Mouse (Mus musculus) naive thymus-derived CD4-positive, alpha-beta T cell, adult 2 months (primary cell): ENCODE measurements around the gene Pnmal2.

ENCODE experiments used
- DNase-seq: peaks from one replicate; pipeline ENCODE4 v3.0.0-alpha.2; 2011; ENCODE audit warnings: low read depth

The Pnmal2 gene

GRCm38 (mm10) chr7:16944061-16944807 lies at the start of gene Pnmal2:
TSS of gene Pnmal2 (plus strand) at chr7:16944682.
- DNase-seq, result peak; percentile 71

DNA sequence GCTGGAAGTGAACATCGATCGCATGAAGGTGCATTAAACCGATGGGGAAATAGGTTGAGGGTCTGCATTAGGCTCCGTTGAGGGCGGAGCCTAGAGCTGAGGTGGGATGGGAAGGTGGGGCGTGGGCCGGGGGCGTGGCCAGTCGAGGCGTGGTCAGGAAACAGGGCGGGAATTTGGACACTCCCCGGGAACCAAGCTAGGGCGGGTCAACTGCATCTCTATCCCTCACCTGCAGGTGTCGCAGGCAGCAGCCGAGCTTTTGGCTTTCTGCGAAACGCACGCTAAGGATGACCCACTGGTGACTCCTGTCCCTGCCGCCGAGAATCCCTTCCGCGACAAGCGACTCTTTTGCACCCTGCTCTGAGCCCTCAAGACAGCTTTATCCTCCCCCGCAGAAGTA lies 49.5 kb upstream of the Pnmal2 start:
- peak; percentile 76 for DNase-seq

GRCm38 (mm10) chr7:16895511-16895910 lies 49.0 kb upstream of the Pnmal2 start:
- no peak for DNase-seq

DNA sequence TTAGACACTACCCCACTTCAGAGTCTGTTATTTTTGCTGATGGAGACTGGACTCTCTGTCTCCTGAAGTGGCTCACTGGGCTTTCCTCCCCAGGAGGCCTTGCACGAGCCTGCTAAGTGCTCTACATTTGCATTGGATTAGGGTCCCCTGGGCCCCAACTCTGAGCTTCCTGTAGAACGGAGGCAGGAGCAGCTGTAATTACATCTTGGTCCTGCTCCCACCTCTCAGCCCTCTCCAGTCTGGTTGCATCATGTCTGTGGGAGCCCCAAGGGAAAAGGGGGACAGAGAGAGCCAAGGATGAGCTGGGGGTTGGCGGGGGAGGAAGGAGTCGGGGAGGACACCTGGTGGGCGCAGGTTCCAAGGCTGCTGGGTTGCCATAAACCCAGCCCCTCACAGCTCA lies 44.0 kb upstream of the Pnmal2 start:
- no peak for DNase-seq

GRCm38 (mm10) chr7:16903439-16903955 lies 41.0 kb upstream of the Pnmal2 start:
- no peak for DNase-seq

GRCm38 (mm10) chr7:16904120-16904675 lies 40.3 kb upstream of the Pnmal2 start:
- DNase-seq, result no peak

DNA sequence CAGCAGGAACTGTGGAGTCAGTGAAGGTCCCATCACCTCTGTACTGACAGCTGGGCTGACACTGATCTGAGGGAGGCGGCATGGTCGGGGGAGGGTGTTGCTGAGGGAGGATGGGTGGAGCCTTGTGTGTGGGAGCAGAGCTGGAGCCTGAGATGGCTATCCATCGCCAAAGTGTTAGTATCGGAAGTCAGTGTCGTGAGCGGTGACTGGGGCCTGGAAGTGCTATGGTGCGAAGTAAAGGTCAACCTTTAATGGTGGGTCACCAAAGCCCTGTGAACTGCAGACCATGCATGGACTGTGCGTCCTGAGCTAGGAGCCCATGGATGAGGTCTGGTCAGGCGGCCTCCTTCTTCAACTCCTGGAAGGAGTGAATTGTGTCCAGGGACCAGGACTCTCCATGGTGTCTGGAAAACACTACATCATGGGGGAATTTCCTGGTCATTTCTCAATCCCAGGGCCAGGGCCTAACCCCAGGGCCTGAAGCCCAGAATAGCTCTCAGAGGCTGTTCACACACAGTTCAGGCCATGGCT lies 38.9 kb upstream of the Pnmal2 start:
- DNase-seq, result peak; percentile 46

GRCm38 (mm10) chr7:16906281-16906680 lies 38.2 kb upstream of the Pnmal2 start, which contains the start of gene Ptgir:
TSS of gene Ptgir (plus strand) at chr7:16906490.
- DNase-seq, result peak; percentile 74

DNA sequence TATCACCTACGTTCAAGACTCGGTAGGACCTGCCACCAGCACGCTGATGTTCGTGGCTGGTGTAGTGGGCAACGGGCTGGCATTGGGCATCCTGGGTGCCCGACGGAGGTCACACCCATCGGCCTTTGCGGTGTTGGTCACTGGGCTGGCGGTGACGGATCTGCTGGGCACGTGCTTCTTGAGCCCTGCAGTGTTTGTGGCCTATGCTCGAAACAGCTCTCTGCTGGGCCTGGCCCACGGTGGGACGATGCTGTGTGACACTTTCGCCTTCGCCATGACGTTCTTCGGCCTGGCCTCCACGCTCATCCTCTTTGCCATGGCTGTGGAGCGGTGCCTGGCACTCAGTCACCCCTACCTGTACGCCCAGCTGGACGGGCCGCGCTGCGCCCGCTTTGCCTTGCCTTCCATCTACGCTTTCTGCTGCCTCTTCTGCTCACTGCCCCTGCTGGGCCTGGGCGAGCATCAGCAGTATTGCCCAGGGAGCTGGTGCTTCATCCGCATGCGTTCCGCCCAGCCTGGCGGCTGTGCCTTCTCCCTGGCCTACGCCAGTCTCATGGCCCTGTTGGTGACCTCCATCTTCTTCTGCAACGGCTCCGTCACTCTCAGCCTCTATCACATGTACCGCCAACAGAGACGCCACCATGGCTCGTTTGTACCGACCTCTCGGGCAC lies 37.5 kb upstream of the Pnmal2 start:
- DNase-seq, result no peak

DNA sequence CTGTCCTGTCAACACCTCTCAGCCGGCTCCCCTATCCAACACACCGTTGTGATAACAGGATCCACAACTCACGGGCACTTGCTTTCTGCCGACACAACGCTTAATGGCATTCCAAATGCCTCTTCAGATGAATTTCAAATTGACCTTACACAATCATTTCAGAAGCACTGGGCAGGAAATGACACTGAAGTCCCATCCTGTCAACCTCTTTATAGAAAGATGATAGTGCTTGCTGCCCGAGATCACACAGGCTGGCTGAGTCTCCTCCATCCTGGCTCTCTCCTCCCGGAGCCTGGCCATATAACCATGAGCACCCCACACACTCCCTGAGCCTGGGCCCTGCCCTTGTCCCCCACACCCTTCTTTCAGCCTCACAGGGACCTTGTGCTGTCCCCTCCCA lies 36.6 kb upstream of the Pnmal2 start:
- peak; percentile 41 for DNase-seq

GRCm38 (mm10) chr7:16908367-16908766 lies 36.1 kb upstream of the Pnmal2 start:
- DNase-seq, result peak; percentile 46

DNA sequence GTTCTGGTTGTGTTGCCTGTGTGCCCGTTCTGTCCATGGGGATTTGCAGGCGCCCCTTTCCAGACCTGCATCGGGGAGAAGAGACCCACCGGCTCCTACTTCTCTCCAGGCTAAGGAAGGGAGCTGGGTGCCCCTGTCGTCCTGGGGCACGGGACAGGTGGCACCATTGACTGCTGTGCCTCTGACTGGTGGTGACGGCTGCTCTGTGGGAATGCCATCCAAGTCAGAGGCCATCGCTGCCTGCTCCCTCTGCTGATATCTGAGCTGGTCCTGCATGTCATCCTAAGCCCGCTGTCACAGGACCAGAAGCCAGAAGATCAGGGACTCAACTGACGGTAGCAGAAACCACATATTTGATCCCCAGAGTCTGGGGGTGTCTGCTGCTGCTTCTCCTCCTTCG lies 35.6 kb upstream of the Pnmal2 start:
- no peak for DNase-seq

GRCm38 (mm10) chr7:16909909-16910308 lies 34.6 kb upstream of the Pnmal2 start:
- DNase-seq, result no peak

GRCm38 (mm10) chr7:16911904-16912303 lies 32.6 kb upstream of the Pnmal2 start:
- DNase-seq, result no peak

- DNase-seq, result no peak
Measured at GRCm38 (mm10) chr7:16912360-16912759, 32.1 kb upstream of the Pnmal2 start.

DNA sequence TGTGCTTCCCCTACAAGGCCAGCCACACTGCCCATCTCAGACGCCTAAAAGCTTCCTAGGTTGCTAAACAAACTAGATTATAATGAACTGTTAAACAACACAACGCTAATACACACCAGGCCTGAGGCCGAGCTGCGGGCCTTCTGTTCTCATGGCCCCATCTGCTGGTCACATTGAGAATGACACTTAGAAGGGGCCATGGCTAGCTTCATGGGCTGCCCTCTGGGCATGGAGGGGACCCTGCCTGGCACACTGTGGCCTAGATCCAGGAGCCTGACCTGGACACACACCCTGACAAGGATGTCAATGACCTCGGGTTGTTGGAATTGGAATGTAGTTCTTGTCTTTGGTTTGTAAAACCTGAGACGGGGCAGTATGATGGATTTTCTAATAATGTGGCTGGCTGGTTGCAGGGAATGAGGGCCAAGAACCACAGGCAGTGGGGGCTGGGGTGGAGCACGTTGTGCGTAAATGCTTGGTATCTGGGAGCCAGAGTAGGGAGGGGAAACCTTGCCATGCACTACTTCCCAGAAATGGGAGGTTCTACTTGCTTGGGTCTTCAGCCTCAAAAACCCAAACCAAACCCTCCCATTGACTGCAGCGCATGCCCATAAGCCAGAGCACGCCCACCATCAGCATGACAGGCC lies 30.6 kb upstream of the Pnmal2 start:
- DNase-seq, result peak; percentile 88

- DNase-seq, result no peak
Measured at GRCm38 (mm10) chr7:16914453-16915343, 29.8 kb upstream of the Pnmal2 start.

DNA sequence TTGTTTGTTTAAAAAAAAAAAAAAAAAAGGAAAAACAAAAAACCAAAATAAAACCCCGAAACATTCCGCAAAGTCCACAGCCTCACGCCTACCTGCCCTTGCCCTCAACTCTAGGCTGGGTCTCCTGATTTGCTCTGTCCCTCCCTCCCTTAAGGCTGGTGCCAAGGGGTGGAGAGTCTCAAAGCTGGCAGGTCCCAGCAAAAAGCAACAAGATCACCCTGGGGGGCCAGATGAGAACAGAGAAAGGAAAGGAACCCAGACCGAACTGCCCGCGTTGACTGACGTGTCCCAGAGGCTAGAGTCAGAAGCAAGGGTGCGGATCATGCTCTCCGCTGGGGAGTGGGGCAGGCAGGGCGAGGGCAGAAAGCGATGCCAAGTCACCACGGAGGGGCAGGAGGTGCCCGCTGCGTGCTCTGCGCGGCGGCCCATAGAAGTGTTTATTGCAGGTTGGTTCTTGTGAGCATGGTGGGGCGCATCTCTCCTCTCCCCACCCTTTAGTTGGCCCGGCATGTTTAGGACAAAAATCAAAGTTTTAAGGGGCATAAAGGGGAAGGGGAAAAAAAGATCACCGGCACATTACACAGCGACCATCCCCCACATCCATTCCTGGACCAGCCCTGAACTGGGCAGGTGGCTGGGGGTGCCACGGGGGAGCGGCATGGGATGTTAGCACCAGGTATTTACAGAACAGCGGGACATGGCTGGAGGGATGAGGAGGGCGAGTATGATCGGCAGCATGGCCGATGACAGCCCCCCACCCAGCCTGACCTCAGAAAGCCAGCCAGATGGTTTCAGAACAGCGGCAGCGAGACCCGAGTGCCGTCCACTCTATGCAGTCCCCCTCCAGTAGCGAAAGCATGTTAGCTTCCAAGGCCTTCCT lies 28.8 kb upstream of the Pnmal2 start:
- DNase-seq, result no peak

- DNase-seq, result no peak
Measured at GRCm38 (mm10) chr7:16916342-16917265, 27.9 kb upstream of the Pnmal2 start.
